Mouse (Mus musculus): ENCODE measurements around the gene Elovl3.
"Not testable (repeated sequence)": the region's sequence is repeated elsewhere in the genome, so short reads cannot be mapped to it uniquely, and the experiment has no call there.

GRCm38 (mm10) chr19:46129737-46130136, 2.0 kb upstream of the Elovl3 start:
- TF ChIP-seq CTCF (IDR thresholded peaks at IDR 0.05); POLR2A (IDR thresholded peaks at IDR 0.05; ENCODE audit: insufficient read depth, low read depth, low read length): not testable (repeated sequence)
